In genomic region chr10:93881918-93882317, GRCm38 (mm10) we compare ENCODE assay signal across 24 mouse cellular contexts. TPM values are rescaled to one million over a fixed set of nuclear protein-coding genes. Genes with fewer than 3 reads are reported as not detected.
DNase-seq lines count a peak whose midpoint lies in the region; ATAC-seq and TF ChIP-seq lines count a peak whose summit lies in the region.
"Had no signal": no experiment of that assay in that cellular context is flagged by ENCODE, and none has a peak within 500 bp of the region (broad histone marks: within the 10 kb centered on the region; RNA-seq: fewer than 3 reads in every experiment).

No protein-coding gene starts in this region.

- H3K4me2 ChIP-seq in liver, embryonic 13.5 days: no peak overlapping the region
- no peak overlapping the region for H3K4me2 ChIP-seq in liver, embryonic 11.5 days
- peak overlapping the region; percentile 13; the same call in 1 of the 2 replicates for H3K4me2 ChIP-seq in liver, postnatal 0 days (ENCODE audit: low read depth, low read length)
- H3K4me2 ChIP-seq: hindbrain, embryonic 12.5 days; hindbrain, embryonic 15.5 days had no signal

- peaks cover 63% of the 10 kb centered on the region for H3K4me1 ChIP-seq in liver, embryonic 13.5 days (replicated peaks)
- H3K4me1 ChIP-seq in liver, embryonic 11.5 days (replicated peaks; ENCODE audit: control insufficient read depth, insufficient read depth, low read length): peaks cover 27% of the 10 kb centered on the region
- H3K4me1 ChIP-seq in liver, postnatal 0 days (ENCODE audit: insufficient read depth): peaks cover 17% of the 10 kb centered on the region
- H3K4me1 ChIP-seq: heart, embryonic 10.5 days; hindbrain, embryonic 12.5 days; hindbrain, embryonic 15.5 days had no signal

- H3K4me3 ChIP-seq in liver, embryonic 13.5 days (replicated peaks): no peak overlapping the region
- H3K4me3 ChIP-seq in liver, embryonic 11.5 days (ENCODE audit: low read depth, low read length): no peak overlapping the region
- H3K4me3 ChIP-seq in liver, postnatal 0 days (ENCODE audit: low read depth, low read length): no peak overlapping the region
- H3K4me3 ChIP-seq: gastrocnemius, adult 2 months; heart, adult 2 months; heart, embryonic 10.5 days; hindbrain, embryonic 12.5 days; hindbrain, embryonic 15.5 days had no signal

- ATAC-seq in liver, embryonic 13.5 days (ENCODE audit: low read depth): no peak
- no peak for ATAC-seq in liver, embryonic 11.5 days (replicated peaks; ENCODE audit: low FRiP score)
- ATAC-seq in CD4-positive, CD25-positive, alpha-beta regulatory T cell, adult 4 months: peak; percentile 57
- ATAC-seq in inflammation-experienced regulatory T-cells, adult 6 months: peak; percentile 63
- no peak for ATAC-seq in liver, postnatal 0 days
- no peak for ATAC-seq in erythroblast, adult 5-6 weeks (replicated peaks; ENCODE audit: low FRiP score, poor library complexity, severe bottlenecking)
- ATAC-seq: forebrain, embryonic 14.5 days; forebrain, postnatal 0 days had no signal

- no peak for DNase-seq in liver, embryonic 13.5 days
- DNase-seq in liver, embryonic 11.5 days (ENCODE audit: low spot score): no peak
- no peak for DNase-seq in liver, postnatal 0 days
- DNase-seq in right cerebral cortex, postnatal 4 days: no peak
- DNase-seq in lung, postnatal 36 days: no peak
- DNase-seq: adrenal gland, adult 8-10 months; adrenal gland, postnatal 25 days; B cell, adult 2 months; cerebellum, adult 18-20 months; cerebellum, adult 9-10 months; cerebellum, postnatal 14 days; forebrain, postnatal 0 days; gastrocnemius, adult 2 months; gastrocnemius, postnatal 14 days; heart, adult 2 months had no signal

- no peaks in the 10 kb centered on the region for H3K9me3 ChIP-seq in liver, embryonic 13.5 days (replicated peaks)
- no peaks in the 10 kb centered on the region for H3K9me3 ChIP-seq in liver, embryonic 11.5 days (ENCODE audit: control insufficient read depth, low read length)
- no peaks in the 10 kb centered on the region for H3K9me3 ChIP-seq in liver, postnatal 0 days (ENCODE audit: low read length)
- H3K9me3 ChIP-seq: heart, embryonic 10.5 days; hindbrain, embryonic 12.5 days; hindbrain, embryonic 15.5 days had no signal

- no peak overlapping the region for H3K9ac ChIP-seq in liver, embryonic 13.5 days
- H3K9ac ChIP-seq in liver, embryonic 11.5 days (ENCODE audit: low read depth, low read length): no peak overlapping the region
- no peak overlapping the region for H3K9ac ChIP-seq in liver, postnatal 0 days (replicated peaks)
- H3K9ac ChIP-seq: forebrain, postnatal 0 days; hindbrain, embryonic 12.5 days; hindbrain, embryonic 15.5 days had no signal

- 0 out of 2 replicates have a peak overlapping the region, but pooled peaks have one; percentile 54 for H3K27ac ChIP-seq in liver, embryonic 13.5 days
- H3K27ac ChIP-seq in liver, embryonic 11.5 days (ENCODE audit: low read depth, low read length): no peak overlapping the region
- no peak overlapping the region for H3K27ac ChIP-seq in liver, postnatal 0 days (ENCODE audit: low read depth)
- H3K27ac ChIP-seq: gastrocnemius, adult 2 months; heart, adult 2 months; heart, embryonic 10.5 days; hindbrain, embryonic 12.5 days; hindbrain, embryonic 15.5 days had no signal

- no peaks in the 10 kb centered on the region for H3K27me3 ChIP-seq in liver, embryonic 13.5 days
- H3K27me3 ChIP-seq in liver, embryonic 11.5 days (replicated peaks; ENCODE audit: control insufficient read depth, insufficient read depth, low read length): no peaks in the 10 kb centered on the region
- H3K27me3 ChIP-seq in liver, postnatal 0 days (ENCODE audit: insufficient read depth, low read length): no peaks in the 10 kb centered on the region
- H3K27me3 ChIP-seq: hindbrain, embryonic 12.5 days; hindbrain, embryonic 15.5 days had no signal

- H3K36me3 ChIP-seq in liver, embryonic 13.5 days: peaks cover 82% of the 10 kb centered on the region
- H3K36me3 ChIP-seq in liver, embryonic 11.5 days (ENCODE audit: control insufficient read depth, insufficient read depth, low read length): peaks cover 43% of the 10 kb centered on the region
- H3K36me3 ChIP-seq in liver, postnatal 0 days (replicated peaks; ENCODE audit: insufficient read depth, low read length): peaks cover 73% of the 10 kb centered on the region

- TF ChIP-seq EP300 in liver, postnatal 0 days (IDR thresholded peaks at IDR 0.05; ENCODE audit: low read depth): no peak

- no peak for TF ChIP-seq CTCF in liver, postnatal 0 days (IDR thresholded peaks at IDR 0.05; ENCODE audit: low read depth)

RNA-seq across cellular contexts. Expression of gene Metap2, which starts 15.0 kb away (rescaled TPM):
- 249 and 304 TPM in 2 replicates for polyA plus RNA-seq in liver, embryonic 13.5 days (2015; fragmentation: Nextera tagmentation; extraction: Ambion mirVana)
- 397 and 398 TPM in 2 replicates for polyA plus RNA-seq in liver, embryonic 11.5 days (2014; fragmentation: Nextera tagmentation; extraction: Ambion mirVana)
- polyA plus RNA-seq in CD4-positive, CD25-positive, alpha-beta regulatory T cell, adult 4 months (2017; shearing (Covaris generic)): 100 to 1,000 TPM; 169 to 171 TPM
- polyA plus RNA-seq in inflammation-experienced regulatory T-cells, adult 6 months (2017; shearing (Covaris generic)): 100 to 1,000 TPM; 177 to 252 (median 239) TPM
- polyA plus RNA-seq in liver, postnatal 0 days (2015; fragmentation: Nextera tagmentation; extraction: Ambion mirVana): 140 and 150 TPM in 2 replicates
- 2,780 and 3,362 TPM in 2 replicates for total RNA-seq in erythroblast, adult 5-6 weeks (2015; ENCODE audit: low replicate concordance)
- 4,625 and 6,978 TPM in 2 replicates for total RNA-seq in erythroblast, adult 5-6 weeks (2017; ENCODE audit: low replicate concordance)

RNA-seq across cellular contexts. Expression of gene Usp44, which starts 50.6 kb away (rescaled TPM):
- 2.4 and 2.7 TPM in 2 replicates for polyA plus RNA-seq in liver, embryonic 13.5 days (2015; fragmentation: Nextera tagmentation; extraction: Ambion mirVana)
- 4.0 and 4.3 TPM in 2 replicates for polyA plus RNA-seq in liver, embryonic 11.5 days (2014; fragmentation: Nextera tagmentation; extraction: Ambion mirVana)
- polyA plus RNA-seq in CD4-positive, CD25-positive, alpha-beta regulatory T cell, adult 4 months (2017; shearing (Covaris generic)): not detected
- under 1 TPM; 0.24 to 0.65 (median 0.31) TPM for polyA plus RNA-seq in inflammation-experienced regulatory T-cells, adult 6 months (2017; shearing (Covaris generic))
- 0.22 and 0.23 TPM in 2 replicates for polyA plus RNA-seq in liver, postnatal 0 days (2015; fragmentation: Nextera tagmentation; extraction: Ambion mirVana)
- not detected in 2 replicates for total RNA-seq in erythroblast, adult 5-6 weeks (2015; ENCODE audit: low replicate concordance)
- 0.28 TPM in 1 of 2 replicates, not detected in the other for total RNA-seq in erythroblast, adult 5-6 weeks (2017; ENCODE audit: low replicate concordance)
- total RNA-seq: adrenal gland, adult 8-10 months; adrenal gland, postnatal 25 days; heart, adult 2 months; heart, postnatal 25 days had no signal
- polyA plus RNA-seq: heart, adult 2 months; heart, postnatal 0 days had no signal

Comparison
In these comparisons a context has a peak if more than half of its experiments do, and no peak if none do; other contexts are left out.
1. ATAC-seq: peak in CD4-positive, CD25-positive, alpha-beta regulatory T cell, adult 4 months (single experiment) and inflammation-experienced regulatory T-cells, adult 6 months (single experiment); none in liver, embryonic 13.5 days (single experiment), liver, embryonic 11.5 days (single experiment), liver, postnatal 0 days (single experiment) and erythroblast, adult 5-6 weeks (single experiment).